ENCODE assay signal across 12 mouse cellular contexts in genomic region chr1:135637574-135638008, GRCm38 (mm10). TPM values are rescaled to one million over a fixed set of nuclear protein-coding genes. Genes with fewer than 3 reads are reported as not detected.
DNase-seq lines count a peak whose midpoint lies in the region; ATAC-seq and TF ChIP-seq lines count a peak whose summit lies in the region.
"Had no signal": no experiment of that assay in that cellular context is flagged by ENCODE, and none has a peak within 500 bp of the region (broad histone marks: within the 10 kb centered on the region; RNA-seq: fewer than 3 reads in every experiment).

No protein-coding gene starts in this region.

- no peak overlapping the region for H3K4me3 ChIP-seq in left cerebral cortex, adult 2 months
- no peak overlapping the region for H3K4me3 ChIP-seq in forebrain, embryonic 15.5 days
- H3K4me3 ChIP-seq in midbrain, embryonic 16.5 days (ENCODE audit: low read depth, low read length) = no peak overlapping the region
- H3K4me3 ChIP-seq in gastrocnemius, adult 2 months = no peak overlapping the region
- H3K4me3 ChIP-seq: liver, embryonic 15.5 days had no signal

- H3K4me1 ChIP-seq in forebrain, embryonic 15.5 days = peaks cover 36% of the 10 kb centered on the region
- peaks cover 10% of the 10 kb centered on the region for H3K4me1 ChIP-seq in midbrain, embryonic 16.5 days (ENCODE audit: control insufficient read depth, insufficient read depth, low read length)
- H3K4me1 ChIP-seq: liver, embryonic 15.5 days had no signal

- no peaks in the 10 kb centered on the region for H3K9me3 ChIP-seq in forebrain, embryonic 15.5 days
- H3K9me3 ChIP-seq in midbrain, embryonic 16.5 days (replicated peaks; ENCODE audit: control insufficient read depth, low read length, poor library complexity, severe bottlenecking) = no peaks in the 10 kb centered on the region
- H3K9me3 ChIP-seq: G1E; liver, embryonic 15.5 days had no signal

- intact Hi-C loops in left cerebral cortex, adult 2 months (cut with DNase I) = loop anchor here (1.0 kb wide), 1 partner anchor 22 kb away; no protein-coding TSS in a partner anchor
- intact Hi-C loops in gastrocnemius, adult 2 months (cut with DNase I) = no loop called here

- peak; percentile 26; the same call in 1 of the 2 replicates for ATAC-seq in forebrain, embryonic 15.5 days (replicated peaks)
- ATAC-seq in midbrain, embryonic 16.5 days = peak; percentile 70; the same call in 1 of the 2 replicates

- DNase-seq in left cerebral cortex, adult 2 months (ENCODE audit: extremely low spot score in 1 of 2, low spot score in 2 of 2) = peak in 1 of 2 experiments; percentile 36
- no peak for DNase-seq in left cerebral cortex, adult 9 months (ENCODE audit: low spot score in 2 of 2)
- peak; percentile 20 for DNase-seq in Muller cell, postnatal 12 days (ENCODE audit: inconsistent ontology term)
- DNase-seq in gastrocnemius, adult 2 months = no peak
- no peak for DNase-seq in adrenal gland, adult 8-10 months
- DNase-seq: adrenal gland, postnatal 10 days; cerebellum, adult 11-12 months; thymus, adult 2 months had no signal

- H3K36me3 ChIP-seq in forebrain, embryonic 15.5 days = no peaks in the 10 kb centered on the region
- no peaks in the 10 kb centered on the region for H3K36me3 ChIP-seq in midbrain, embryonic 16.5 days (ENCODE audit: control insufficient read depth, insufficient read depth, low read length)
- H3K36me3 ChIP-seq: G1E; liver, embryonic 15.5 days had no signal

- H3K9ac ChIP-seq in forebrain, embryonic 15.5 days (replicated peaks) = no peak overlapping the region
- no peak overlapping the region for H3K9ac ChIP-seq in midbrain, embryonic 16.5 days (ENCODE audit: low read depth, low read length)
- H3K9ac ChIP-seq: liver, embryonic 15.5 days had no signal

- no peaks in the 10 kb centered on the region for H3K27me3 ChIP-seq in forebrain, embryonic 15.5 days
- no peaks in the 10 kb centered on the region for H3K27me3 ChIP-seq in midbrain, embryonic 16.5 days (ENCODE audit: control insufficient read depth, insufficient read depth, low read depth, low read length)
- H3K27me3 ChIP-seq: liver, embryonic 15.5 days had no signal

- no peak overlapping the region for H3K4me2 ChIP-seq in forebrain, embryonic 15.5 days (replicated peaks)
- H3K4me2 ChIP-seq in midbrain, embryonic 16.5 days (ENCODE audit: low read length) = no peak overlapping the region
- H3K4me2 ChIP-seq: liver, embryonic 15.5 days had no signal

- no peak for TF ChIP-seq CTCF in left cerebral cortex, adult 2 months (IDR thresholded peaks at IDR 0.05)
- TF ChIP-seq CTCF in gastrocnemius, adult 2 months (IDR thresholded peaks at IDR 0.05) = no peak

- 8% methylated on average over 3 of the region's 3 CpGs for WGBS in forebrain, embryonic 15.5 days
- WGBS in midbrain, embryonic 16.5 days = 0% methylated on average over 3 of the region's 3 CpGs

- H3K27ac ChIP-seq in left cerebral cortex, adult 2 months = peak overlapping the region; percentile 40; the same call in 1 of the 2 replicates
- H3K27ac ChIP-seq in forebrain, embryonic 15.5 days (replicated peaks) = peak overlapping the region; percentile 21; the same call in 1 of the 2 replicates
- H3K27ac ChIP-seq in midbrain, embryonic 16.5 days (ENCODE audit: low read length) = peak overlapping the region; percentile 52
- no peak overlapping the region for H3K27ac ChIP-seq in gastrocnemius, adult 2 months
- H3K27ac ChIP-seq: liver, embryonic 15.5 days had no signal

RNA-seq across cellular contexts. Expression of gene Nav1, which starts 30.5 kb away (rescaled TPM):
- total RNA-seq in left cerebral cortex, adult 2 months (2021) = 10 to 100 TPM; 55.4 to 68.4 TPM
- polyA plus RNA-seq in forebrain, embryonic 15.5 days (2015; fragmentation: Nextera tagmentation; extraction: Ambion mirVana) = 48.1 and 51.1 TPM in 2 replicates
- polyA plus RNA-seq in midbrain, embryonic 16.5 days (2015; fragmentation: Nextera tagmentation; extraction: Ambion mirVana) = 53.9 and 57.1 TPM in 2 replicates
- 10 to 100 TPM in 1 of 2 experiments, 1 to 10 TPM in 1; 9.7 to 11.5 TPM for total RNA-seq in gastrocnemius, adult 2 months (2021)
- total RNA-seq in adrenal gland, adult 8-10 months (2022) = 10 to 100 TPM; 15.2 to 26.9 (median 22.8) TPM
- polyA plus RNA-seq: G1E had no signal
